Mouse (Mus musculus) cortical plate, adult 2 months (tissue): ENCODE results near the gene Ndst2.

ENCODE experiments used
- CTCF ChIP-seq: fragments of 200-500 bp; IDR thresholded peaks from 2 replicates; pipeline ENCODE4 v1.5.1; 2011; ENCODE audit warnings: mild to moderate bottlenecking, control low read depth, low read length; ENCODE audit not compliant: insufficient read depth; ENCODE audit errors: extremely low read depth
- POLR2A ChIP-seq: fragments of 200-500 bp; IDR thresholded peaks from 2 replicates; pipeline ENCODE4 v1.6.1; 2011; ENCODE audit warnings: mild to moderate bottlenecking, low read length, control low read depth; ENCODE audit not compliant: insufficient read depth; ENCODE audit errors: extremely low read depth

- TF ChIP-seq CTCF (no peak), POLR2A (no peak)
Observed at GRCm38 (mm10) chr14:20729871-20730270, 4.5 kb downstream of the Ndst2 start.
